ENCODE assay signal across 17 mouse cellular contexts in the genomic region with DNA sequence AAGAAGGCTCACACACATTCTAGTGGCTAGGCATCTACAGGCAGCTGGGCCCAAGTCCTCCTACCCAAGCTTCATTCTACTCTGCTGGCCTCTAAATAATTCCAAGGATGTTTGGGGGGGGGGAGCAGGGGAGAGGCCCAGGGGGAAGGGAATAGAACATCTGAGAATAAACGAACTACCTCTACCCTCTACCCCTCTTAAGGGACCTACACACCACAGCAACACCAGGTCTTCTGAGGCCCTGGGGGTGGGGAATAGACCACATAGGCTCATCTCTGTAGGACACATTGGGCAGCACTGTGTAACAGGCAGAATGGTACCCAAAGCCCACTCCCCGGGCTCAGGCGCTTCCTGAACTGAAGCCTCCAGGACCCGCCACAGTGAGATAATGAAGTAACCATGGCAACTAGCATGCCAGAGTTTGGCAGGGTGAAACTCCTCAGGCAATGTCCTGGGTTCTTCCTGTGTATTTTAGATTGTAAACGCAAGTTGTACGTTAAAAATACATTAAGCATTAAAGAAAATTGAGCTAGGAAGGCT.
DNase-seq lines count a peak whose midpoint lies in the region; ATAC-seq and TF ChIP-seq lines count a peak whose summit lies in the region.
"Had no signal": no experiment of that assay in that cellular context is flagged by ENCODE, and none has a peak within 500 bp of the region (broad histone marks: within the 10 kb centered on the region; RNA-seq: fewer than 3 reads in every experiment).

No protein-coding gene starts in this region.

- H3K27ac ChIP-seq in forebrain, embryonic 14.5 days (ENCODE audit: low read depth, low read length) = no peak overlapping the region
- H3K27ac ChIP-seq in forebrain, embryonic 11.5 days (ENCODE audit: low read depth, low read length) = no peak overlapping the region
- H3K27ac ChIP-seq in midbrain, embryonic 13.5 days = no peak overlapping the region

- H3K9ac ChIP-seq in forebrain, embryonic 14.5 days (ENCODE audit: low read length) = no peak overlapping the region
- H3K9ac ChIP-seq in forebrain, embryonic 11.5 days (ENCODE audit: low read length) = no peak overlapping the region
- 0 out of 2 replicates have a peak overlapping the region, but pooled peaks have one; percentile 10 for H3K9ac ChIP-seq in midbrain, embryonic 13.5 days (replicated peaks)
- H3K9ac ChIP-seq: lung, embryonic 15.5 days had no signal

- no peak for TF ChIP-seq CTCF in E14TG2a.4 (conservative IDR thresholded peaks at IDR 0.05; ENCODE audit: low read length)

- H3K4me2 ChIP-seq in forebrain, embryonic 14.5 days (ENCODE audit: low read length) = no peak overlapping the region
- no peak overlapping the region for H3K4me2 ChIP-seq in forebrain, embryonic 11.5 days (ENCODE audit: low read depth, low read length, severe bottlenecking)
- no peak overlapping the region for H3K4me2 ChIP-seq in midbrain, embryonic 13.5 days (replicated peaks)

- ATAC-seq in forebrain, embryonic 14.5 days = no peak; the same call in 1 of the 2 replicates
- ATAC-seq in forebrain, embryonic 11.5 days (replicated peaks; ENCODE audit: low FRiP score) = no peak
- ATAC-seq in midbrain, embryonic 13.5 days = peak; percentile 74
- ATAC-seq: activated CD4-positive, CD25-positive, alpha-beta regulatory T cell, adult 4 months had no signal

- H3K4me3 ChIP-seq in forebrain, embryonic 14.5 days (ENCODE audit: low read depth, low read length) = no peak overlapping the region
- no peak overlapping the region for H3K4me3 ChIP-seq in forebrain, embryonic 11.5 days (ENCODE audit: low read depth, low read length)
- peak overlapping the region; percentile 54; the same call in 1 of the 2 replicates for H3K4me3 ChIP-seq in E14TG2a.4 (replicated peaks; ENCODE audit: low read length)
- H3K4me3 ChIP-seq in midbrain, embryonic 13.5 days (replicated peaks) = no peak overlapping the region
- H3K4me3 ChIP-seq: erythroblast, embryonic 14.5 days; lung, embryonic 15.5 days had no signal

- 0 out of 2 replicates have a peak, but pooled peaks cover 4% of the 10 kb centered on the region for H3K4me1 ChIP-seq in forebrain, embryonic 14.5 days (ENCODE audit: control insufficient read depth, insufficient read depth, low read length)
- 0 out of 2 replicates have a peak, but pooled peaks cover 5% of the 10 kb centered on the region for H3K4me1 ChIP-seq in forebrain, embryonic 11.5 days (replicated peaks; ENCODE audit: control insufficient read depth, insufficient read depth, low read length)
- H3K4me1 ChIP-seq in E14TG2a.4 (replicated peaks; ENCODE audit: low read depth, low read length) = peaks cover 85% of the 10 kb centered on the region
- peaks cover 23% of the 10 kb centered on the region for H3K4me1 ChIP-seq in midbrain, embryonic 13.5 days (replicated peaks)

- no peaks in the 10 kb centered on the region for H3K27me3 ChIP-seq in forebrain, embryonic 14.5 days (replicated peaks; ENCODE audit: control insufficient read depth, insufficient read depth, low read length)
- no peaks in the 10 kb centered on the region for H3K27me3 ChIP-seq in forebrain, embryonic 11.5 days (ENCODE audit: control insufficient read depth, insufficient read depth, low read length)
- H3K27me3 ChIP-seq in E14TG2a.4 (ENCODE audit: insufficient read depth, low read length) = no peaks in the 10 kb centered on the region
- H3K27me3 ChIP-seq in midbrain, embryonic 13.5 days = no peaks in the 10 kb centered on the region; the same call in 1 of the 2 replicates
- H3K27me3 ChIP-seq: lung, embryonic 15.5 days had no signal

- DNase-seq in forebrain, embryonic 14.5 days (ENCODE audit: low spot score) = peak; percentile 62
- DNase-seq in forebrain, embryonic 11.5 days (ENCODE audit: low spot score) = no peak
- DNase-seq in embryo, embryonic 11 days = peak; percentile 33
- no peak for DNase-seq in adrenal gland, postnatal 4 days (ENCODE audit: low spot score in 2 of 2)
- no peak for DNase-seq in cerebellum, adult 11 months
- DNase-seq in urinary bladder, postnatal 36 days (ENCODE audit: low spot score in 2 of 2) = no peak
- DNase-seq: B cell, adult 2 months; cerebellum, postnatal 25 days; kidney, postnatal 25 days; right cerebral cortex, postnatal 25 days; thymus, postnatal 25 days had no signal

- no peaks in the 10 kb centered on the region for H3K36me3 ChIP-seq in forebrain, embryonic 14.5 days (ENCODE audit: control insufficient read depth, insufficient read depth, low read length)
- no peaks in the 10 kb centered on the region for H3K36me3 ChIP-seq in forebrain, embryonic 11.5 days (ENCODE audit: control insufficient read depth, insufficient read depth, low read length)
- peaks cover 4% of the 10 kb centered on the region; the same call in 1 of the 2 replicates for H3K36me3 ChIP-seq in E14TG2a.4 (ENCODE audit: insufficient read depth, low read length)
- H3K36me3 ChIP-seq in midbrain, embryonic 13.5 days = no peaks in the 10 kb centered on the region
- H3K36me3 ChIP-seq: G1E; lung, embryonic 15.5 days had no signal

- 31% methylated on average over 6 of the region's 6 CpGs for WGBS in forebrain, embryonic 14.5 days
- 43% methylated on average over 6 of the region's 6 CpGs for WGBS in forebrain, embryonic 11.5 days
- WGBS in midbrain, embryonic 13.5 days = 25% methylated on average over 6 of the region's 6 CpGs

- no peaks in the 10 kb centered on the region for H3K9me3 ChIP-seq in forebrain, embryonic 14.5 days (replicated peaks; ENCODE audit: control insufficient read depth, low read length)
- no peaks in the 10 kb centered on the region for H3K9me3 ChIP-seq in forebrain, embryonic 11.5 days (ENCODE audit: control insufficient read depth, low read length)
- no peaks in the 10 kb centered on the region for H3K9me3 ChIP-seq in E14TG2a.4 (ENCODE audit: low read length)
- H3K9me3 ChIP-seq in midbrain, embryonic 13.5 days = peaks cover 4% of the 10 kb centered on the region; the same call in 1 of the 2 replicates
- H3K9me3 ChIP-seq: G1E; lung, embryonic 15.5 days had no signal

Comparison
In these comparisons a context has a peak if more than half of its experiments do, and no peak if none do; other contexts are left out.
1. DNase-seq: peak in forebrain, embryonic 14.5 days (single experiment) and embryo, embryonic 11 days (single experiment); none in forebrain, embryonic 11.5 days (single experiment), adrenal gland, postnatal 4 days (0 of 2), cerebellum, adult 11 months (single experiment) and urinary bladder, postnatal 36 days (0 of 2).